Mouse (Mus musculus): ENCODE measurements around the gene Doc2g. TPM values are rescaled to one million over a fixed set of nuclear protein-coding genes. Genes with fewer than 3 reads are reported as not detected.
A peak's percentile ranks its signal among the peaks of the same experiment; 100 is the strongest.

Gene Doc2g
- polyA plus RNA-seq, 1 experiment, result 2.5 TPM

DNA sequence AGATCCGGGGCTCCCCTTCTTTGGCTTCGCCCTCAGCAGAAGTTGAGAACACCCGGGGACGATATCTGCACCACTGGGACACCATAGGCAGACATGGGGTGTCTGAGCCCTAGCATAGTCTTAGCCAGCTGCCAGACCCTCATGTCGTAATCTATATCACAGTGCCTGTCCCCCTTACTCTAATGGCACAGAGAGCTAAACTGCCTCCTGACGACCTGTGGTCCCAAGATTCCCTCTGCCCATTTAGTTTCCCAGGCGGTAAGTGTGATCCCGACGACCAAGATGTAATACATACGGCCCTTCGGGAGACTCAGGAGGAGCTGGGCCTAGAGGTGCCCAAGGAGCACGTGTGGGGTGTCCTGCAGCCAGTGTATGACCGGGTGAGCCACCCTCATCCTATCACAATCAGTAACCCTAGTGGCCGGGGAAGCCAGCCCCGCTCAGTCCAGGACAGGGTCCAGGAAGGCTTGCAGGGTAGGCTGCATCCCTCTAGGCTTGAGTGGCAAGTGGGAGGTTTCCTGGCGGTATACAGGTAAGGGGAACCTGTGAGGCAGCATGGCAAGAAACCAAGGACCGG, 2.1 kb upstream of the Doc2g start:
- TF ChIP-seq POLR2AphosphoS2 (IDR thresholded peaks at IDR 0.05; ENCODE audit: insufficient read length, low read depth) (no peak), MYOG (IDR thresholded peaks at IDR 0.05; ENCODE audit: control insufficient read depth in 1 of 3, insufficient read depth in 1 of 3, insufficient read length in 2 of 3, low read depth in 2 of 3) (no peak), SRF (IDR thresholded peaks at IDR 0.05; ENCODE audit: control insufficient read depth, insufficient read length, low read depth) (no peak), REST (IDR thresholded peaks at IDR 0.05; ENCODE audit: insufficient read depth, insufficient read length) (no peak), USF1 (IDR thresholded peaks at IDR 0.05; ENCODE audit: low read depth) (no peak), TCF12 (IDR thresholded peaks at IDR 0.05; ENCODE audit: insufficient read depth, poor library complexity, severe bottlenecking) (no peak), E2F4 (IDR thresholded peaks at IDR 0.05; ENCODE audit: insufficient read depth) (no peak), MAX (IDR thresholded peaks at IDR 0.05; ENCODE audit: low read depth) (no peak), POLR2A (IDR thresholded peaks at IDR 0.05; ENCODE audit: insufficient read length, low read depth) (no peak), TCF3 (IDR thresholded peaks at IDR 0.05; ENCODE audit: insufficient read length, low read depth) (no peak), CEBPB (IDR thresholded peaks at IDR 0.05; ENCODE audit: insufficient read depth, poor library complexity, severe bottlenecking) (no peak), MYOD1 (IDR thresholded peaks at IDR 0.05; ENCODE audit: control insufficient read depth in 1 of 3, insufficient read length in 2 of 3, low read depth in 2 of 3) (no peak)
- H3ac ChIP-seq (ENCODE audit: control insufficient read depth, insufficient read length), result peak overlapping the region; percentile 21
- H3K79me2 ChIP-seq (ENCODE audit: control insufficient read depth, insufficient read depth), result no peaks in the 10 kb centered on the region
- peak overlapping the region; percentile 35 for H3K4me3 ChIP-seq
- peaks cover 7% of the 10 kb centered on the region for H3K36me3 ChIP-seq (ENCODE audit: control insufficient read depth, insufficient read depth)
- no peaks in the 10 kb centered on the region for H3K27me3 ChIP-seq (ENCODE audit: control insufficient read depth, insufficient read depth, insufficient read length)
- H3K4me2 ChIP-seq (ENCODE audit: low read depth), result peak overlapping the region; percentile 80

DNA sequence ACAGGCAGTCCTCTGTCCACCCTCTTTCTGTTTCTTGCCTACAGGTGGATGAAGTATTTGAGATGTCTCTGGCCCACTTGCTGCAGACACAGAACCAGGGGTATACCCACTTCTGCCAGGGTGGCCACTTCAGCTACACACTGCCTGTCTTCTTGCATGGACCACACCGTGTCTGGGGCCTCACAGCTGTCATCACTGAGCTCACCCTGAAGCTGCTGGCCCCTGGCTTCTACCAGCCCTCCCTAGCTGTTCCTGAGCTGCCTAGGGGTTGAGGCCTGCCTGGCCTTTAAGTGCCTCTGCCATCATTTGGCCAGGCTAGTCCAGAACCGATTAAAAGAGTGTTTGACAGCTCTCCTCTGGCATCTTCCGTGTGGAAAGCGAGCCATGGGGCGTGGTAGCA, 1.4 kb upstream of the Doc2g start:
- Histone ChIP-seq H3ac (ENCODE audit: control insufficient read depth, insufficient read length) (no peak overlapping the region), H3K4me2 (ENCODE audit: low read depth) (peak overlapping the region; percentile 80), H3K79me2 (ENCODE audit: control insufficient read depth, insufficient read depth) (no peaks in the 10 kb centered on the region), H3K27me3 (ENCODE audit: control insufficient read depth, insufficient read depth, insufficient read length) (no peaks in the 10 kb centered on the region), H3K4me3 (peak overlapping the region; percentile 35), H3K36me3 (ENCODE audit: control insufficient read depth, insufficient read depth) (peaks cover 7% of the 10 kb centered on the region)
- TF ChIP-seq REST (IDR thresholded peaks at IDR 0.05; ENCODE audit: insufficient read depth, insufficient read length), result no peak
- no peak for TF ChIP-seq MAX (IDR thresholded peaks at IDR 0.05; ENCODE audit: low read depth)
- no peak for TF ChIP-seq E2F4 (IDR thresholded peaks at IDR 0.05; ENCODE audit: insufficient read depth)
- no peak for TF ChIP-seq SRF (IDR thresholded peaks at IDR 0.05; ENCODE audit: control insufficient read depth, insufficient read length, low read depth)
- TF ChIP-seq POLR2AphosphoS2 (IDR thresholded peaks at IDR 0.05; ENCODE audit: insufficient read length, low read depth), result no peak
- no peak for TF ChIP-seq TCF12 (IDR thresholded peaks at IDR 0.05; ENCODE audit: insufficient read depth, poor library complexity, severe bottlenecking)
- no peak for TF ChIP-seq TCF3 (IDR thresholded peaks at IDR 0.05; ENCODE audit: insufficient read length, low read depth)
- peak in 2 of 3 experiments; percentile 10 to 32 for TF ChIP-seq MYOD1 (IDR thresholded peaks at IDR 0.05; ENCODE audit: control insufficient read depth in 1 of 3, insufficient read length in 2 of 3, low read depth in 2 of 3)
- TF ChIP-seq MYOG (IDR thresholded peaks at IDR 0.05; ENCODE audit: control insufficient read depth in 1 of 3, insufficient read depth in 1 of 3, insufficient read length in 2 of 3, low read depth in 2 of 3), result peak in 1 of 3 experiments; percentile 47
- no peak for TF ChIP-seq CEBPB (IDR thresholded peaks at IDR 0.05; ENCODE audit: insufficient read depth, poor library complexity, severe bottlenecking)

DNA sequence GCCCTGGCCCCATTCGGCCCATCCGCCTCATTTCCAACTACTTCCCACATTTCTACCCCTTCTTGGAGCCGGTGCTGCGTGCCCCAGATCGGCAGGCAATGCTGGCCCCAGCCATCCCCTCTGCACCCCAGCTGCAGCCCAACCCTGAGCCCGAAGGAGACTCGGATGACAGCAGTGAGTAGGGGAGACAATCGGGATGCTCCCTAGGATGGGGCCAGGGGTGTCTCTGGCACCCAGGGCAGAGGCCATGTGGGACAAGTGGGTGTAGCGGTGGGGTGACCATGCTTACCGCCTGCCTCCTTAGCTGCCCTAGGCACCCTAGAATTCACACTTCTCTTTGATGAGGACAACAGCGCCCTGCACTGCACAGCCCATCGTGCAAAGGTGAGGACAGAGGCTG, 528 bp downstream of the Doc2g start:
- Histone ChIP-seq H3K27me3 (ENCODE audit: control insufficient read depth, insufficient read depth, insufficient read length) (no peaks in the 10 kb centered on the region), H3K79me2 (ENCODE audit: control insufficient read depth, insufficient read depth) (no peaks in the 10 kb centered on the region), H3K4me3 (no peak overlapping the region), H3ac (ENCODE audit: control insufficient read depth, insufficient read length) (no peak overlapping the region), H3K4me2 (ENCODE audit: low read depth) (no peak overlapping the region), H3K36me3 (ENCODE audit: control insufficient read depth, insufficient read depth) (peaks cover 7% of the 10 kb centered on the region)
- TF ChIP-seq MYOD1 (IDR thresholded peaks at IDR 0.05; ENCODE audit: control insufficient read depth in 1 of 3, insufficient read length in 2 of 3, low read depth in 2 of 3) (no peak), POLR2AphosphoS2 (IDR thresholded peaks at IDR 0.05; ENCODE audit: insufficient read length, low read depth) (no peak), REST (IDR thresholded peaks at IDR 0.05; ENCODE audit: insufficient read depth, insufficient read length) (no peak), E2F4 (IDR thresholded peaks at IDR 0.05; ENCODE audit: insufficient read depth) (no peak), USF1 (IDR thresholded peaks at IDR 0.05; ENCODE audit: low read depth) (no peak), TCF12 (IDR thresholded peaks at IDR 0.05; ENCODE audit: insufficient read depth, poor library complexity, severe bottlenecking) (no peak), MAX (IDR thresholded peaks at IDR 0.05; ENCODE audit: low read depth) (no peak), SRF (IDR thresholded peaks at IDR 0.05; ENCODE audit: control insufficient read depth, insufficient read length, low read depth) (no peak), CEBPB (IDR thresholded peaks at IDR 0.05; ENCODE audit: insufficient read depth, poor library complexity, severe bottlenecking) (no peak), POLR2A (IDR thresholded peaks at IDR 0.05; ENCODE audit: insufficient read length, low read depth) (no peak), MYOG (IDR thresholded peaks at IDR 0.05; ENCODE audit: control insufficient read depth in 1 of 3, insufficient read depth in 1 of 3, insufficient read length in 2 of 3, low read depth in 2 of 3) (no peak), TCF3 (IDR thresholded peaks at IDR 0.05; ENCODE audit: insufficient read length, low read depth) (no peak)

DNA sequence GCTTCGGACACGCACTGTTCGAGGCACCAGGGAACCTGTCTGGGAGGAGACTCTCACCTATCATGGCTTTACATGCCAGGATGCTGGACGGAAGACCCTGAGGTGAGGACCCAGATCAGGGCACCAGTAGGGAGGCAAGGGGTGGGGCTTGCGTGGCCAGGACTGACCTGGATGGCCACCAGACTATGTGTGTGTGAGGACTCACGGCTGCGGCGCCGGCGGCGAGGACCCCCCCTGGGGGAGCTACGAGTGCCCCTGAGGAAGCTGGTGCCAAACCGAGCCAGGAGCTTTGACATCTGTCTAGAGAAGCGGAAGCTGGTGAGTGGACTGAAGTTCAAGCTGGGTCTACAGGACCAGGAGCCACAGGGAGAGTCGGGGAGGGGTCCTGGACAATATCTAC, 1.2 kb downstream of the Doc2g start:
- no peaks in the 10 kb centered on the region for H3K27me3 ChIP-seq (ENCODE audit: control insufficient read depth, insufficient read depth, insufficient read length)
- peak; percentile 48 for TF ChIP-seq POLR2AphosphoS2 (IDR thresholded peaks at IDR 0.05; ENCODE audit: insufficient read length, low read depth)
- TF ChIP-seq E2F4 (IDR thresholded peaks at IDR 0.05; ENCODE audit: insufficient read depth), result no peak
- H3K4me2 ChIP-seq (ENCODE audit: low read depth), result no peak overlapping the region
- no peak overlapping the region for H3K4me3 ChIP-seq
- peaks cover 13% of the 10 kb centered on the region for H3K36me3 ChIP-seq (ENCODE audit: control insufficient read depth, insufficient read depth)
- H3ac ChIP-seq (ENCODE audit: control insufficient read depth, insufficient read length), result no peak overlapping the region
- no peaks in the 10 kb centered on the region for H3K79me2 ChIP-seq (ENCODE audit: control insufficient read depth, insufficient read depth)

DNA sequence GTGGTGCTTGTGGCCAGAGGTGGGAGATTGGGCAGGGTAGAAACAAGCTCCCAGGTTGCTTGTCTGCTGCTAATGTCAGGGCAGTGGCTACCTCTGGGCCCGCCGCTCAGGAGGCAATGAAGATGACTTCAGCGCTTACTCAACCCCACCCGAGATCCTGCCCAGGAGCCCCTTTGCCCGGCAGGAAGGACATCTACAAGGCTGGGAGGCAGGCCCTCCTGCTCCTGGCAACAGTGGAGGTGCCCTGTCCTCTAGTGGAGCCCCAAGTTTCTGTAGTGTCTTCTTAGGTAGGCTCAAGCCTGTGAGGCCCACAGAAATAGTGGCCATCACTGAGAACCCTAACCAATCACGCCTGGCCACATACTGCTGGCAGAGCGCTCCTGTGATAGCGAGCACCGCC, 2.0 kb downstream of the Doc2g start:
- H3ac ChIP-seq (ENCODE audit: control insufficient read depth, insufficient read length), result no peak overlapping the region
- no peaks in the 10 kb centered on the region for H3K79me2 ChIP-seq (ENCODE audit: control insufficient read depth, insufficient read depth)
- TF ChIP-seq CEBPB (IDR thresholded peaks at IDR 0.05; ENCODE audit: insufficient read depth, poor library complexity, severe bottlenecking) (no peak), E2F4 (IDR thresholded peaks at IDR 0.05; ENCODE audit: insufficient read depth) (no peak), MYOG (IDR thresholded peaks at IDR 0.05; ENCODE audit: control insufficient read depth in 1 of 3, insufficient read depth in 1 of 3, insufficient read length in 2 of 3, low read depth in 2 of 3) (no peak), POLR2AphosphoS2 (IDR thresholded peaks at IDR 0.05; ENCODE audit: insufficient read length, low read depth) (peak; percentile 44), USF1 (IDR thresholded peaks at IDR 0.05; ENCODE audit: low read depth) (no peak), TCF3 (IDR thresholded peaks at IDR 0.05; ENCODE audit: insufficient read length, low read depth) (no peak), REST (IDR thresholded peaks at IDR 0.05; ENCODE audit: insufficient read depth, insufficient read length) (no peak)
- peaks cover 21% of the 10 kb centered on the region for H3K36me3 ChIP-seq (ENCODE audit: control insufficient read depth, insufficient read depth)
- no peak overlapping the region for H3K4me2 ChIP-seq (ENCODE audit: low read depth)
- H3K4me3 ChIP-seq, result no peak overlapping the region
- no peaks in the 10 kb centered on the region for H3K27me3 ChIP-seq (ENCODE audit: control insufficient read depth, insufficient read depth, insufficient read length)
